Mouse (Mus musculus) cerebellum, adult 2 months (tissue): ENCODE data around the gene Tuba3a. TPM values are rescaled to one million over a fixed set of nuclear protein-coding genes. Genes with fewer than 3 reads are reported as not detected.

Source experiments
- DNase-seq, 2 experiments: peaks; one replicate each; pipeline ENCODE4 v3.0.0; 2021
- H3K27ac ChIP-seq: fragments of 200-500 bp; 2 replicates; pipeline ENCODE4 v1.5.1; 2012; ENCODE audit warnings: low read length, control low read depth, inconsistent platforms; ENCODE audit not compliant: insufficient read depth
- H3K27me3 ChIP-seq: fragments of 200-500 bp; 2 replicates; pipeline ENCODE4 v1.6.1; 2012; ENCODE audit warnings: inconsistent platforms, mild to moderate bottlenecking, low read length, moderate library complexity; ENCODE audit not compliant: control insufficient read depth, insufficient read depth
- H3K4me1 ChIP-seq: fragments of 200-500 bp; 2 replicates; pipeline ENCODE4 v1.6.1; 2011; ENCODE audit warnings: low read length; ENCODE audit not compliant: control insufficient read depth, insufficient read depth
- H3K4me3 ChIP-seq: fragments of 200-500 bp; replicated peaks from 2 replicates; pipeline ENCODE3; 2011; ENCODE audit warnings: mild to moderate bottlenecking, low read depth, low read length, control low read depth; ENCODE audit not compliant: insufficient read depth
- CTCF ChIP-seq: fragments of 200-500 bp; IDR thresholded peaks from 2 replicates; pipeline ENCODE4 v1.5.1; 2011; ENCODE audit warnings: low read depth, mild to moderate bottlenecking, control low read depth, low read length, moderate library complexity, borderline replicate concordance; ENCODE audit not compliant: insufficient read depth
- POLR2A ChIP-seq: fragments of 200-500 bp; IDR thresholded peaks from 2 replicates; pipeline ENCODE4 v1.6.1; 2011; ENCODE audit warnings: low read length, control low read depth, borderline replicate concordance; ENCODE audit not compliant: insufficient read depth
- WGBS: fragments of 180-500 bp; shearing (Covaris S2); methylation state at CpG from one replicate; pipeline ENCODE4 v1.1.7; 2018; 5-methylcytosine and 5-hydroxymethylcytosine counted together
- polyA plus RNA-seq: library from polyadenylated mRNA; depleted of rRNA; stranded (reverse); fragments of >200 nt; gene quantifications from 2 replicates; pipeline ENCODE4 v1.2.3, GENCODE M21; 2012

The Tuba3a gene
- polyA plus RNA-seq, 1 experiment = not detected

DNA sequence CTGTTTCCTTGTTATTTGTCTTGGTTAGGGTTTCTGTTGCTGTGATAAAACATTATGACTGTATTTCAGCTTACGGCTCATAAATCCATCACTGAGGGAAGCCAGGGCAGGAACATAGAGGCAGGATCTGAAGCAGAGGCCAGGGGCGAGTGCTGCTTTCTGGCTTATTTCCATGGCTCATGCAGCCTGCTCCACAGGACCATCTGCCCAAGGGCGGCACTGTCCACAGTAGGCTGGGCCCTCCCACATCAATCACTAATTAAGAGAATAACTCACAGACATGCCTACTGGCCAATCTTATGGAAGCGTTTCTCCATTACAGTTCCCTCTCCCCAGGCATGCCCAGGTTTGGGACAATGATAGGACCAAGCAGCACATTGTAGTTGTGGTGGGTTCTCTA is 17.4 kb upstream of the Tuba3a start:
- TF ChIP-seq POLR2A = no peak
- Histone ChIP-seq H3K27me3 (no peaks in the 10 kb centered on the region), H3K4me3 (no peak overlapping the region), H3K27ac (no peak overlapping the region), H3K4me1 (no peaks in the 10 kb centered on the region)
- DNase-seq = no peak
- 28% methylated on average over 4 of the region's 4 CpGs for WGBS

DNA sequence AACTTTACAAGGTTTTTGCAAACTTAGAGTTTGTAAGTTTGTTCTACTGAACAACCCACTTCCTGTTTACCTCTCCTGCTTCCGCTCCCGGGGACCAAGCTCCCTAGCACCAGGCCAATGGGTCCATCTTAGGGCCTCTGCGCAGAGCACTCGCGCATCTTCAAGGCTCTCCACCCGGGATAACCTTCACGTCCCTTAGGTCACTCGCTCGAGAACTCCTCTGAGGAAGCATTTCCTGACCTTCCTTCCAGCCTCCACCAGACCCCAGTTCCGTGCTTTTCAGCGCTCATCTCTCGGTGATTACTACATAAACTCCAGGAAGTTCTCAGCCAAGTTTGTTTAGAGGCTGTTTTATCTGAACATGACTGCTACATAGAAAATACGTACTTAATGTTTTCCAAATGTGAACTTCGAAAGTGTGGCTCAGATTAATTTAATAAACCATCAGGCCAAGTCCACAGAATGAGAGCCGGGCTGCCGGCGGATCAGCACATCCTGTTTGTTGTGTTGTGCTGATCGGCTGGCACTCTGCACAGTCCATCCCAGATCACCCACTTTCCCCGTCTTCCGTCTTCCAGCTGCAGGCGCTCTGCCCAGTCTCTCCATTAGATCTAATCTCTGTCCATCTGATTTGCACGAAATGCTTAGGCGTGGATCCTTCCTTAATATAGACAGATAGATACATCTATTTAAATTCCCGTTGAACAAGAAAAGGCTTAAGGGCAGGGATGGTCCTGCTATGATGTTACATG is 16.6 kb upstream of the Tuba3a start:
- no peak for DNase-seq
- WGBS = 83% methylated on average over 24 of the region's 24 CpGs
- TF ChIP-seq POLR2A = no peak
- TF ChIP-seq CTCF = no peak
- Histone ChIP-seq H3K27me3 (no peaks in the 10 kb centered on the region), H3K27ac (no peak overlapping the region), H3K4me1 (no peaks in the 10 kb centered on the region), H3K4me3 (no peak overlapping the region)

DNA sequence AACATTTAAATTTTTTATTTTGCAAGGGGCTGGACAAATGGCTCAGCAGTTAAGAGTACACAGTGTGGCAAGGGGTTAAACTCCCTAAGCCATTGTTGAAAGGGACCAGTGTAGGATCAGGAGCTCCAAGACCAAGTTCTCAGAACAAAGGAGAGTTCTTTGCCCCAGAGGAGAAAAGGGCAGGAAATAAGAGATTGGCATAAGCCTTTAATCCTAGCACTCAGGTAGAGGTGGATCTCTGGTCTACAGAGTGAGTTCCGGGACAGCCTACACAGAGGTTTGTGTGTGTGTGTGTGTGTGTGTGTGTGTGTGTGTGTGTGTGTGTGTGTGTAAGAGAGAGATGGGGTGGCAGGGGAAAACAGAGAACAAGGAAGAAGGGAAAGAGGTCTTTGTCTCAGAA is 15.1 kb upstream of the Tuba3a start:
- Histone ChIP-seq H3K4me1 (no peaks in the 10 kb centered on the region), H3K27me3 (no peaks in the 10 kb centered on the region), H3K4me3 (no peak overlapping the region), H3K27ac (no peak overlapping the region)
- 93% methylated on average over 1 of the region's 1 CpGs for WGBS
- no peak for DNase-seq
- TF ChIP-seq CTCF = no peak
- TF ChIP-seq POLR2A = no peak

DNA sequence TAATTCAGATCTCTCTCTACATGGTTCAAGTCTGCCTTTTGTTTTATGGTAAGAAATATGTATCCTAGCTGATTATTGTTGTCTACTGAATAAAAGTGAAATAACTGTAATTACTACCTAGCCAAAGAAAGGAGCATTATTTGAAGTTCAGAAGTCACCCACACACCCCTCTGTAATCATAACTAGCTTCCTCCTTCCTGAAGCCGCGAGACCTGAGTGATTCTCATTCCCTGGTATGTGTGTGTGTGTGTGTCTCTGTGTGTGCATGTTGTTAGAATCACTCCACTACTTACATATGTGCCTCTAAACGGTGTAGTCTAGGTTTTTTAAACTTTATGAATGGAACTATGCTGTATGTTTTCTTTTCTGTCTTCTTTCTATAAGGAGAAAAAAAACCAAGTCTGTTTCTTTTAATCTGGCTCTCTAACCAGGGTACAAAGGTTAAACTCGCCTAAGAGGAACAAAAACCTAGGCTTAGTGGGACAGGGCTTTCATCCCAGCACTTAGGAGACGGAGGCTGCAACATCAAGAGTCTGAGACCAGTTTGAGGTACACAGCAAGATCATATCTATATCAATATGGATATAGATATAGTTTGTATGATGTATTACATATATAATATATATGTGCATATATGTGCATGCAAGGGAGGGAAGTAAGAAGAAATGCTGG is 11.4 kb upstream of the Tuba3a start:
- Histone ChIP-seq H3K27ac (no peak overlapping the region), H3K27me3 (peaks cover 1% of the 10 kb centered on the region; the same call in 1 of the 2 replicates), H3K4me3 (no peak overlapping the region), H3K4me1 (no peaks in the 10 kb centered on the region)
- 85% methylated on average over 5 of the region's 5 CpGs for WGBS
- TF ChIP-seq CTCF = no peak
- no peak for TF ChIP-seq POLR2A
- no peak for DNase-seq

DNA sequence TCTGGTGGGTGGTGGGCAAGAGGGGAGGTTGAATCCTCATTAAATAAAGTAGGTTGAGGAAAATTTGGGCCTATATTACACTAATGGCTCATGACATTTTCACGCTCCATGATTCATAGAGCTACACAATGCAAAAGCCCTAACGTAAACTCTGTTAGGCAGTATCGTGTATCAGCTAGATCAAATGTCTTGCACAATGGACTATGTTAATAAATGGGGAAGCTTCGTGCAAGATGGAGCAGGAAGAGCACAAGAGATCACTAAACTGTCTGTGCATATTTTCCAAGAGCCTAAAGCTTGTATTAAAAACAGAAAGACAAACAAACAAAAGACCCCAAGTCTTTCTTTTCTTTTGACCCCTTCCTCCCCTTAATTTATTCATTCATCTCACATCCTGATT is 8.2 kb upstream of the Tuba3a start:
- Histone ChIP-seq H3K4me3 (no peak overlapping the region), H3K27ac (no peak overlapping the region), H3K27me3 (peaks cover 1% of the 10 kb centered on the region; the same call in 1 of the 2 replicates), H3K4me1 (no peaks in the 10 kb centered on the region)
- no peak for DNase-seq
- 94% methylated on average over 4 of the region's 4 CpGs for WGBS
- no peak for TF ChIP-seq POLR2A
- TF ChIP-seq CTCF = no peak

DNA sequence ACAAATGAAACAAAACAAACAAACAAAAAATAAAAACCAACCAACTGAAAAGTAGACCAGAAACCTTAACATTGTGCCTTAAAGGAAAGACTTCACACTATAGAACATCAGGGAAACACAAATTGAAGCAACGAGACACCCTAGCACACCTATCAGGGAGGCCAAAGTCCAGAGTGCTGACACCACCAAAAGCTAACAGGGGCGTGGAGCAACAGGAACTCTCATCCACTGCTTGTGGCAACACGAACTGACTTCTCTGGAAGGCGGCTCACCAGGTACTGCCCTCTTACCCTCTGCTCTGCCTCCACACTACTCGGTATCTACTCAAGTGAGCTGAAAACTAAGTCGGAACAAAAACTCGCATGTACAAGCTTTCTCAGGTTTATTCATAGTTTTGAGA is 6.4 kb upstream of the Tuba3a start:
- no peak overlapping the region for H3K4me3 ChIP-seq
- no peaks in the 10 kb centered on the region for H3K4me1 ChIP-seq
- 93% methylated on average over 7 of the region's 7 CpGs for WGBS
- TF ChIP-seq POLR2A (no peak), CTCF (no peak)
- no peak overlapping the region for H3K27ac ChIP-seq
- peaks cover 1% of the 10 kb centered on the region; the same call in 1 of the 2 replicates for H3K27me3 ChIP-seq
- no peak for DNase-seq

DNA sequence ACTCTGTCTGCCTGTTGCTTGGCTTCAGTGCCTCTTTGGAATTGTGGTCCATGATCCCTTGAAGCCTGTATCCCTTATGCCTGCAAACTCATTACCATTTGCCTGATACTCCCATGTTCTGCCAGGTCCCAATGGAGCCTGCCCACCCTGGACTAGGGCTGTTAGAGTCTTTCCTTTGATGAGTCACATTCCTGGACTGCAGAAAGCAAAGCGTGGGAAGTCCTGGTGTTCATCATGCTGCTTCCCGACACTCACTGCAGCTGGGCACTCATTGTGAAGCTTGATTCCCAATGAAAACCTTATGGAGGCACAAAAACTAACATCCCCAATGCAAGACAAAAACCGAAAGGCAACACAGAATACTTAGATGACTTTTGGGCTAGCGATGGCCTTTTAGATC is 5.5 kb upstream of the Tuba3a start:
- H3K27ac ChIP-seq = no peak overlapping the region
- no peak for TF ChIP-seq POLR2A
- no peak for DNase-seq
- H3K27me3 ChIP-seq = peaks cover 1% of the 10 kb centered on the region; the same call in 1 of the 2 replicates
- H3K4me3 ChIP-seq = no peak overlapping the region
- WGBS = 73% methylated on average over 4 of the region's 4 CpGs
- H3K4me1 ChIP-seq = no peaks in the 10 kb centered on the region

DNA sequence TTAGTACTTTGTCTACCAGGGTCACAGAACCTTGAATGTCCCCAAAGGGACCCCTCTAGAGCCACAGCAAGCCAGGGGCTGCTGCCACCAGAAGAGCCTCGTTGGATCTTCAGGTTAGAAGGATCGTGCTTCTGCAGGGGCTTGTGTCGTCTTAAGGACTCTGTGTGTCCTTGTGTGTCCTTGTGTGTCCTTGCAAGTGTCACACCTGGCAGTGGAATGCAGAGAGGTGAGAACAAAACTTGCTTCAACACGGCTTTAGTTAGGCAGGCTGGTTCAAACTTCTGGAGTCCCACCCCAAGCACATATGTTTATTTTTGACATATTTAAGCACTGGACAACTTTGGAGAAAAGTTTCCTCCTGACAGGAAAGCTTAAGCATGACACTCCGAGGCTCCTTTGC is 2.9 kb upstream of the Tuba3a start:
- H3K27me3 ChIP-seq = no peaks in the 10 kb centered on the region
- no peak overlapping the region for H3K4me3 ChIP-seq
- WGBS = 84% methylated on average over 5 of the region's 5 CpGs
- DNase-seq = no peak
- no peaks in the 10 kb centered on the region for H3K4me1 ChIP-seq
- TF ChIP-seq POLR2A (no peak), CTCF (no peak)
- H3K27ac ChIP-seq = no peak overlapping the region
